Mouse (Mus musculus): Measurements from ENCODE around the gene Eprs. TPM values are rescaled to one million over a fixed set of nuclear protein-coding genes. Genes with fewer than 3 reads are reported as not detected.
"Not testable (repeated sequence)": the region's sequence is repeated elsewhere in the genome, so short reads cannot be mapped to it uniquely, and the experiment has no call there.

Gene Eprs
- polyA plus RNA-seq (2012; rRNA removed) = 4.8 and 5.0 TPM in 2 replicates

DNA sequence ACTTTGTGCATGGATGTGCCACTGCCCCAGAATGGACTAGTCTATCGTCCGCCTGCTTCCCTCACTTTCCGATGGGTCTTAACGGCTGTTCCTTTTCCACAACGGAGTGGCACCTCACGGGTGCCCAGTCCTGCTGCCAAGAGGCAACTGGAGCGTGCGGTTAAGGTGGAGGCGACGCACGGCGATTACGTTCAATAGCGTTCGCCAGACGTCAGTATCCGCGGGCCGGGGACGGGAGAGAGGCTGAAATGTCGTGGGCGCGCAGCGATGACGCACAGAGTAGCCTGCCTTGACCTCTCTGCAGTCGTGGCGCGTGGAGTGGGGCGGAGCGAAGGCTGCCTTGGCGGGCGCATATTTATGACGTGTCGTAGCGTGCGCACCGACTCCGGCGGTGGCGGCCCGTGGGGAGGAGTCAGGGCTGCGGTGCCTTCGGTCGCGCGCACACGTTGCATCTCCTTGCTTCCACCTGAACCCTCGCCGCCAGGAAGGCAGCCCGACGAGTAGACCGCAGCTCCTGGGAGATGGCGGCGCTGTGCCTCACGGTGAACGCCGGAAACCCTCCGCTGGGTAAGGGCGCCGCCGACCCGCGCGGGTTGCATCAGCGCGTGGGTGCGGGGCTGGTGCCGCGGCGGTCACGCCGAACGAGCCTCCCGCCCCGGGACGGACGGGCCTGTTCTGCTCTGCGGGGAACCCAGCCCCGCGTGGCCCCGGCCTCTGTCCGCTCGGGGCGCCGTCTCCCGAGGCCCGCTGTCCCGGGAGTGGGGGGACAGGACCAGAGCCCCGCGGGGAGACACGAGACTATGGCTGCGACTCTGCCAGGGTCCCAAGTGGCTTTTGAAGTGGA is at the start of gene Eprs:
Gene Eprs, plus strand, starts transcription at position 368 of the 844 bp plus-strand sequence.
- peak within 1 kb of the TSS; percentile 81 for H3K4me3 ChIP-seq (ENCODE audit: extremely low read depth, insufficient read depth, insufficient read length)
- DNase-seq (ENCODE audit: low read depth in 1 of 2, low spot score in 2 of 2) = peak; percentile 96 to 99
- TF ChIP-seq CTCF (IDR thresholded peaks at IDR 0.05; ENCODE audit: extremely low read depth, insufficient read depth, insufficient read length, insufficient replicate concordance) (no peak), POLR2A (IDR thresholded peaks at IDR 0.05; ENCODE audit: low read depth, low read length) (peak; percentile 43; the same call in 1 of the 2 replicates)
- under 1% methylated on average over 92 of the region's 92 CpGs for WGBS
- peak within 1 kb of the TSS; percentile 76 for H3K27ac ChIP-seq (ENCODE audit: insufficient read depth, low read length)
- H3K36me3 ChIP-seq (ENCODE audit: control insufficient read depth, insufficient read depth, low read length) = peaks cover 1% of the 10 kb centered on the region; the same call in 1 of the 2 replicates
- no peaks in the 10 kb centered on the region for H3K27me3 ChIP-seq (ENCODE audit: control insufficient read depth, insufficient read depth, low read length)
- no peaks in the 10 kb centered on the region for H3K4me1 ChIP-seq (ENCODE audit: control insufficient read depth, insufficient read depth, insufficient read length)

- Histone ChIP-seq H3K27me3 (ENCODE audit: control insufficient read depth, insufficient read depth, low read length) (no peaks in the 10 kb centered on the region), H3K4me1 (ENCODE audit: control insufficient read depth, insufficient read depth, insufficient read length) (no peaks in the 10 kb centered on the region), H3K36me3 (ENCODE audit: control insufficient read depth, insufficient read depth, low read length) (peaks cover 20% of the 10 kb centered on the region), H3K27ac (ENCODE audit: insufficient read depth, low read length) (no peak overlapping the region), H3K4me3 (ENCODE audit: extremely low read depth, insufficient read depth, insufficient read length) (no peak overlapping the region)
- no peak for DNase-seq (ENCODE audit: low read depth in 1 of 2, low spot score in 2 of 2)
- 92% methylated on average over 4 of the region's 4 CpGs for WGBS
- TF ChIP-seq CTCF (IDR thresholded peaks at IDR 0.05; ENCODE audit: extremely low read depth, insufficient read depth, insufficient read length, insufficient replicate concordance) = no peak
- TF ChIP-seq POLR2A (IDR thresholded peaks at IDR 0.05; ENCODE audit: low read depth, low read length) = no peak
Observed at GRCm38 (mm10) chr1:185314546-185314945, 48.3 kb upstream of the Eprs start.

- no peaks in the 10 kb centered on the region for H3K4me1 ChIP-seq (ENCODE audit: control insufficient read depth, insufficient read depth, insufficient read length)
- whole genome bisulfite sequencing = 92% methylated on average over 16 of the region's 16 CpGs
- peaks cover 23% of the 10 kb centered on the region for H3K36me3 ChIP-seq (ENCODE audit: control insufficient read depth, insufficient read depth, low read length)
- TF ChIP-seq CTCF (IDR thresholded peaks at IDR 0.05; ENCODE audit: extremely low read depth, insufficient read depth, insufficient read length, insufficient replicate concordance) (no peak), POLR2A (IDR thresholded peaks at IDR 0.05; ENCODE audit: low read depth, low read length) (no peak)
- DNase-seq (ENCODE audit: low read depth in 1 of 2, low spot score in 2 of 2) = no peak
- no peak overlapping the region for H3K27ac ChIP-seq (ENCODE audit: insufficient read depth, low read length)
- no peak overlapping the region for H3K4me3 ChIP-seq (ENCODE audit: extremely low read depth, insufficient read depth, insufficient read length)
- H3K27me3 ChIP-seq (ENCODE audit: control insufficient read depth, insufficient read depth, low read length) = no peaks in the 10 kb centered on the region
Observed at GRCm38 (mm10) chr1:185315846-185316568, 46.8 kb upstream of the Eprs start.

DNA sequence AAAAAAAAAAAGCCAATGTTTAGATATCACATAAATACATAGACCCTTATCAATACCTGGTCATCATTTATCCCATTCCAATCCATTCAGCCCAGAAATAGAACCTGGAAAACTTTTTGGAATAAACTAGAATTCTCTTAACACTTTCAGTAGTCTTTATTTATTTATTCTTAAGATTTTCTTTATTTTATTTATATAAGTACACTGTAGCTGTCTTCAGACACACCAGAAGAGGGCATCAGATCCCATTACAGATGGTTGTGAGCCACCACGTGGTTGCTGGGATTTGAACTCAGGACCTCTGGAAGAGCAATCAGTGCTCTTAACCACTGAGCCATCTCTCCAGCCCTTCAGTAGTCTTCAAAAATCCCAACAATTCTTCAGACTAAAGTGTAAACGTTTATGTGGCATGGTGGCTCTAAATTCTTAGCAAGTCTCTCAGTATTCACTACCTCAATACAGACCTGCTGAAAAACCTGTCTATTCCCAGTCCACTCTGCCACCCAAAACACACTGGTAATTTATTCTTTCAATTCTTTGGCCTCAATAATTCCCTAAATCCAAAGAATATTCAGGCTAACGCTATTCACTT is 35.0 kb upstream of the Eprs start:
- not testable (repeated sequence) for H3K27me3 ChIP-seq (ENCODE audit: control insufficient read depth, insufficient read depth, low read length); H3K4me3 ChIP-seq (ENCODE audit: extremely low read depth, insufficient read depth, insufficient read length); DNase-seq (ENCODE audit: low read depth in 1 of 2, low spot score in 2 of 2); H3K27ac ChIP-seq (ENCODE audit: insufficient read depth, low read length); H3K4me1 ChIP-seq (ENCODE audit: control insufficient read depth, insufficient read depth, insufficient read length)
- H3K36me3 ChIP-seq (ENCODE audit: control insufficient read depth, insufficient read depth, low read length) = peaks cover 15% of the 10 kb centered on the region
- WGBS = 66% methylated on average over 3 of the region's 3 CpGs

DNA sequence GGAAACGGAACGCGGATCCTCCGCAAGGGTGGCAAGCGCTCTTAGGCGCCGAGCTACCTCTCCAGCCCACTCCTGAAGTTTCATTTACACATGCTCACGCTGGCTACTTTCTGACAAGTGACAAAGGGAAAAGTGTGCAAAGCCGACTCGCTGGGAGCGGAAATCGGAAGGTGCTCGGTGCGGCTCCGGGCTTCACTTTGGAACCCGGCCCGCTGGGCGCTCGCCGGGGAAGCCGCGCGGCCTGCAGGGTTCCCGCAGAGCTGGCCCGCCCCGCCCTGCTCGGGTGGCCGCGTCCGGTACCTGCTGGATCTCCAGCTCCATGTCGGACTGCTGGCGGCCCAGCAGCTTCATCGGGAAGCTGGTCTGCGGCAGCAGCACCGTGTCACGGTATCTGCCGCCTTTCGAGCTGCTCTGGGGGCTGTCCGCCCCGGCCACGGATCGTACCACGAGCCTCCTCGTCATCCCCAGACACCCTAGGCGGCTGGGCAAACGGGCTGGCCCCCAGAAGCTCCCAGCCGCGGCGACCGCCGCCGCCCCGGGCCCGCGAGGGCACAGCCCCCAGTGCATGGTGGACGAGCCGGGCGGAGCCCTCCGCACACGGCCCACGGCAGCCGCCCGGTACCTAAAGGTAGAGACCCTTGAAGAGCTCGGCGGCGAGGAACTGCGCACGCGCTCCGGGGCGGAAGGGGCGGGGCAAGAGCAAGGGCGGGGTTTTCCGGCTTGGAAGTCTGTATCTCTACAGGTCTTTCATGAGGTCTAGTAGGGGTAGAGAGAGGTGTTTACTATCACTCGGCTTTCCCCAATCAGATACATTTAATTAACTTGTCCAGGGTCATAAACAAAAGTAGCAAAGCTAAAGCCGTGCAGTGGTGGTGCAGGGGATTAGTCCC is 33.9 kb upstream of the Eprs start, which contains the start of gene Iars2:
Gene Iars2, minus strand, starts transcription at position 676 of the 890 bp plus-strand sequence.
- Histone ChIP-seq H3K36me3 (ENCODE audit: control insufficient read depth, insufficient read depth, low read length) (peaks cover 10% of the 10 kb centered on the region), H3K27me3 (ENCODE audit: control insufficient read depth, insufficient read depth, low read length) (no peaks in the 10 kb centered on the region), H3K4me1 (ENCODE audit: control insufficient read depth, insufficient read depth, insufficient read length) (no peaks in the 10 kb centered on the region), H3K27ac (ENCODE audit: insufficient read depth, low read length) (peak within 1 kb of the TSS; percentile 86), H3K4me3 (ENCODE audit: extremely low read depth, insufficient read depth, insufficient read length) (peak within 1 kb of the TSS; percentile 89)
- peak; percentile 63 to 91 for DNase-seq (ENCODE audit: low read depth in 1 of 2, low spot score in 2 of 2)
- WGBS = under 1% methylated on average over 64 of the region's 76 CpGs
- TF ChIP-seq POLR2A (IDR thresholded peaks at IDR 0.05; ENCODE audit: low read depth, low read length) (peak; percentile 41; the same call in 1 of the 2 replicates), CTCF (IDR thresholded peaks at IDR 0.05; ENCODE audit: extremely low read depth, insufficient read depth, insufficient read length, insufficient replicate concordance) (no peak)

GRCm38 (mm10) chr1:185329851-185330250 is 33.0 kb upstream of the Eprs start:
- Histone ChIP-seq H3K4me3 (ENCODE audit: extremely low read depth, insufficient read depth, insufficient read length) (no peak overlapping the region), H3K27me3 (ENCODE audit: control insufficient read depth, insufficient read depth, low read length) (no peaks in the 10 kb centered on the region), H3K4me1 (ENCODE audit: control insufficient read depth, insufficient read depth, insufficient read length) (no peaks in the 10 kb centered on the region), H3K27ac (ENCODE audit: insufficient read depth, low read length) (no peak overlapping the region), H3K36me3 (ENCODE audit: control insufficient read depth, insufficient read depth, low read length) (peaks cover 9% of the 10 kb centered on the region)
- DNase-seq (ENCODE audit: low read depth in 1 of 2, low spot score in 2 of 2) = no peak
- WGBS = 92% methylated on average over 8 of the region's 8 CpGs
- no peak for TF ChIP-seq CTCF (IDR thresholded peaks at IDR 0.05; ENCODE audit: extremely low read depth, insufficient read depth, insufficient read length, insufficient replicate concordance)
- no peak for TF ChIP-seq POLR2A (IDR thresholded peaks at IDR 0.05; ENCODE audit: low read depth, low read length)

All from spleen, adult 2 months (tissue).